Mouse (Mus musculus) MEL (cell line): ENCODE results near the gene Dhx58. TPM values are rescaled to one million over a fixed set of nuclear protein-coding genes. Genes with fewer than 3 reads are reported as not detected.

Experiments used
- DNase-seq: peaks from one replicate; pipeline ENCODE4 v3.0.0; 2011; ENCODE audit warnings: low read depth, low spot score
- H3K27ac ChIP-seq: 2 replicates; pipeline ENCODE4 v1.5.1; 2012; ENCODE audit warnings: low read depth, mild to moderate bottlenecking, control low read depth, low read length, moderate library complexity; ENCODE audit not compliant: control insufficient read depth
- H3K27me3 ChIP-seq, 2 experiments: fragments of 150-350 bp in 1 of 2; sonication (generic) in 1 of 2; 2 replicates each; pipeline ENCODE4 v1.6.1; 2012; ENCODE audit warnings: low read length in 2 of 2, mild to moderate bottlenecking in 2 of 2, improper control_type of control experiment in 1 of 2, moderate library complexity in 1 of 2; ENCODE audit not compliant: insufficient read depth in 2 of 2, control insufficient read depth in 1 of 2
- H3K36me3 ChIP-seq, 2 experiments: 2 replicates each; pipeline ENCODE4 v1.6.1; 2012 to 2014; ENCODE audit warnings: low read length in 2 of 2, improper control_type of control experiment in 1 of 2, inconsistent platforms in 1 of 2, mild to moderate bottlenecking in 1 of 2; ENCODE audit not compliant: insufficient read depth in 2 of 2, control insufficient read depth in 1 of 2
- H3K4me1 ChIP-seq, 2 experiments: fragments of 150-350 bp in 1 of 2; sonication (generic) in 1 of 2; 2 replicates each; pipeline ENCODE4 v1.6.1; 2012; ENCODE audit warnings: low read length in 2 of 2, improper control_type of control experiment in 1 of 2, mild to moderate bottlenecking in 1 of 2; ENCODE audit not compliant: insufficient read depth in 2 of 2, control insufficient read depth in 1 of 2
- H3K4me3 ChIP-seq, 2 experiments: fragments of 150-350 bp in 1 of 2; sonication (generic) in 1 of 2; 2 replicates each; pipeline ENCODE4 v1.5.1; 2012; ENCODE audit warnings: low read depth in 2 of 2, low read length in 2 of 2, mild to moderate bottlenecking in 2 of 2, moderate library complexity in 2 of 2, control low read depth in 1 of 2, improper control_type of control experiment in 1 of 2; ENCODE audit not compliant: control insufficient read depth in 1 of 2, insufficient read depth in 1 of 2
- H3K79me2 ChIP-seq: 2 replicates; pipeline ENCODE4 v1.6.1; 2012; ENCODE audit warnings: mild to moderate bottlenecking, low read length, moderate library complexity; ENCODE audit not compliant: control insufficient read depth, poor library complexity, insufficient read depth
- H3K9ac ChIP-seq: 2 replicates; pipeline ENCODE4 v1.6.1; 2012; ENCODE audit warnings: low read depth, mild to moderate bottlenecking, control low read depth, low read length, moderate library complexity; ENCODE audit not compliant: control insufficient read depth, poor library complexity, severe bottlenecking
- H3K9me3 ChIP-seq: fragments of 150-350 bp; sonication (generic); replicated peaks from 2 replicates; pipeline ENCODE4 v1.6.1; 2012; ENCODE audit warnings: mild to moderate bottlenecking, low read length, improper control_type of control experiment, moderate library complexity; ENCODE audit not compliant: insufficient read depth
- BHLHE40 ChIP-seq: IDR thresholded peaks from 2 replicates; pipeline ENCODE4 v1.6.1; 2012; ENCODE audit warnings: low read depth, mild to moderate bottlenecking, inconsistent platforms, low read length, improper control_type of control experiment, borderline replicate concordance
- CHD1 ChIP-seq: IDR thresholded peaks from 2 replicates; pipeline ENCODE4 v1.6.1; 2012; ENCODE audit warnings: low read depth, mild to moderate bottlenecking, inconsistent platforms, low read length, improper control_type of control experiment
- CTCF ChIP-seq, 3 experiments: IDR thresholded peaks in 2 of 3; conservative IDR thresholded peaks in 1 of 3; 2 replicates each; pipeline ENCODE4 v1.5.1; 2011 to 2012; ENCODE audit warnings: low read length in 3 of 3, low read depth in 2 of 3, mild to moderate bottlenecking in 2 of 3, improper control_type of control experiment in 1 of 3, inconsistent platforms in 1 of 3, mixed read lengths in 1 of 3, moderate library complexity in 1 of 3; ENCODE audit not compliant: control insufficient read depth in 1 of 3, insufficient read depth in 1 of 3, poor library complexity in 1 of 3, severe bottlenecking in 1 of 3
- E2F4 ChIP-seq: IDR thresholded peaks from 2 replicates; pipeline ENCODE4 v1.6.1; 2011; ENCODE audit warnings: low read depth, low read length, improper control_type of control experiment, borderline replicate concordance
- EP300 ChIP-seq, 2 experiments: IDR thresholded peaks; 2 replicates each; pipeline ENCODE4 v1.6.1; 2011; ENCODE audit warnings: improper control_type of control experiment in 2 of 2, low read length in 2 of 2, low read depth in 1 of 2, mild to moderate bottlenecking in 1 of 2
- GABPA ChIP-seq: IDR thresholded peaks from 2 replicates; pipeline ENCODE4 v1.6.1; 2012; ENCODE audit warnings: low read depth, mild to moderate bottlenecking, inconsistent platforms, low read length, improper control_type of control experiment, moderate library complexity
- GATA1 ChIP-seq: IDR thresholded peaks from 2 replicates; pipeline ENCODE4 v1.6.1; 2011; ENCODE audit warnings: low read depth, low read length, improper control_type of control experiment
- HCFC1 ChIP-seq: IDR thresholded peaks from 2 replicates; pipeline ENCODE4 v1.6.1; 2012; ENCODE audit warnings: low read depth, mild to moderate bottlenecking, inconsistent platforms, low read length, improper control_type of control experiment, moderate library complexity
- JUND ChIP-seq: IDR thresholded peaks from 2 replicates; pipeline ENCODE4 v1.6.1; 2011; ENCODE audit warnings: low read depth, mild to moderate bottlenecking, improper control_type of control experiment, low read length
- MAX ChIP-seq: IDR thresholded peaks from 2 replicates; pipeline ENCODE4 v1.6.1; 2011; ENCODE audit warnings: low read length, improper control_type of control experiment
- MEF2A ChIP-seq: IDR thresholded peaks from 2 replicates; pipeline ENCODE4 v1.6.1; 2014; ENCODE audit warnings: low read depth, mild to moderate bottlenecking, inconsistent platforms, low read length, improper control_type of control experiment; ENCODE audit not compliant: poor library complexity, insufficient replicate concordance, severe bottlenecking; ENCODE audit errors: extremely low read depth
- MYC ChIP-seq: IDR thresholded peaks from 2 replicates; pipeline ENCODE4 v1.6.1; 2011; ENCODE audit warnings: low read depth, mild to moderate bottlenecking, low read length, improper control_type of control experiment, moderate library complexity
- NELFE ChIP-seq: IDR thresholded peaks from 2 replicates; pipeline ENCODE4 v1.6.1; 2011; ENCODE audit warnings: low read depth, low read length, improper control_type of control experiment
- NRF1 ChIP-seq: IDR thresholded peaks from 2 replicates; pipeline ENCODE4 v1.6.1; 2014; ENCODE audit warnings: low read depth, mild to moderate bottlenecking, inconsistent platforms, low read length, improper control_type of control experiment, moderate library complexity; ENCODE audit not compliant: poor library complexity, insufficient read depth, severe bottlenecking
- POLR2A ChIP-seq, 2 experiments: IDR thresholded peaks; 2 replicates each; pipeline ENCODE4 v1.6.1; 2011 to 2012; ENCODE audit warnings: low read length in 2 of 2, mild to moderate bottlenecking in 2 of 2, control low read depth in 1 of 2, improper control_type of control experiment in 1 of 2, low read depth in 1 of 2, moderate library complexity in 1 of 2; ENCODE audit not compliant: control insufficient read depth in 1 of 2, insufficient read depth in 1 of 2, poor library complexity in 1 of 2
- POLR2AphosphoS2 ChIP-seq: IDR thresholded peaks from 2 replicates; pipeline ENCODE4 v1.6.1; 2011; ENCODE audit warnings: low read length, improper control_type of control experiment
- POLR2AphosphoS5 ChIP-seq: IDR thresholded peaks from 2 replicates; pipeline ENCODE4 v1.6.1; 2012; ENCODE audit warnings: low read depth, borderline replicate concordance, mild to moderate bottlenecking, inconsistent platforms, low read length, moderate library complexity, mixed read lengths
- RAD21 ChIP-seq: IDR thresholded peaks from 2 replicates; pipeline ENCODE4 v1.6.1; 2011; ENCODE audit warnings: mild to moderate bottlenecking, low read depth, low read length, improper control_type of control experiment
- SIN3A ChIP-seq: IDR thresholded peaks from 2 replicates; pipeline ENCODE4 v1.6.1; 2012; ENCODE audit warnings: low read length, improper control_type of control experiment, inconsistent platforms
- SMC3 ChIP-seq: IDR thresholded peaks from 2 replicates; pipeline ENCODE4 v1.6.1; 2011; ENCODE audit warnings: low read depth, low read length, improper control_type of control experiment
- TAL1 ChIP-seq: IDR thresholded peaks from 2 replicates; pipeline ENCODE4 v1.6.1; 2012; ENCODE audit warnings: mild to moderate bottlenecking, inconsistent platforms, low read length, moderate library complexity, mixed read lengths
- TBP ChIP-seq: IDR thresholded peaks from 2 replicates; pipeline ENCODE4 v1.8.0; 2011; ENCODE audit warnings: low read depth, low read length, improper control_type of control experiment
- TCF12 ChIP-seq: IDR thresholded peaks from 2 replicates; pipeline ENCODE4 v1.6.1; 2014; ENCODE audit warnings: low read depth, mild to moderate bottlenecking, inconsistent platforms, low read length, improper control_type of control experiment, moderate library complexity
- UBTF ChIP-seq: IDR thresholded peaks from 2 replicates; pipeline ENCODE4 v1.6.1; 2012; ENCODE audit warnings: low read depth, mild to moderate bottlenecking, inconsistent platforms, low read length, improper control_type of control experiment, moderate library complexity, borderline replicate concordance; ENCODE audit not compliant: insufficient read depth
- USF1 ChIP-seq: IDR thresholded peaks from 2 replicates; pipeline ENCODE4 v1.6.1; 2014; ENCODE audit warnings: low read depth, mild to moderate bottlenecking, inconsistent platforms, low read length, improper control_type of control experiment, moderate library complexity
- ZC3H11A ChIP-seq: IDR thresholded peaks from 2 replicates; pipeline ENCODE4 v1.6.1; 2012; ENCODE audit warnings: low read depth, mild to moderate bottlenecking, inconsistent platforms, low read length, improper control_type of control experiment
- ZKSCAN1 ChIP-seq: IDR thresholded peaks from 2 replicates; pipeline ENCODE4 v1.6.1; 2012; ENCODE audit warnings: low read depth, mild to moderate bottlenecking, inconsistent platforms, low read length, improper control_type of control experiment, moderate library complexity
- ZMIZ1 ChIP-seq: IDR thresholded peaks from 2 replicates; pipeline ENCODE4 v1.6.1; 2012; ENCODE audit warnings: low read depth, mild to moderate bottlenecking, inconsistent platforms, low read length, improper control_type of control experiment, moderate library complexity
- ZNF384 ChIP-seq: IDR thresholded peaks from 2 replicates; pipeline ENCODE4 v1.6.1; 2012; ENCODE audit warnings: low read depth, mild to moderate bottlenecking, inconsistent platforms, low read length, improper control_type of control experiment
- polyA plus RNA-seq, 2 experiments: library from polyadenylated mRNA; stranded (reverse) in 1 of 2; unstranded in 1 of 2; fragments of >175 nt in 1 of 2; fragments of >200 nt in 1 of 2; gene quantifications; 2 replicates each; pipeline versions ENCODE4 v1.2.1 to v1.2.4; 2012; ENCODE audit warnings: low replicate concordance in 2 of 2, low read depth in 1 of 2; ENCODE audit not compliant: insufficient read length in 2 of 2, insufficient read depth in 1 of 2, missing spikeins in 1 of 2
- total RNA-seq: library from RNA; depleted of rRNA; stranded (reverse); fragments of 300-350 nt; gene quantifications from 2 replicates; pipeline ENCODE4 v1.2.3, GENCODE M21; 2012

Dhx58 gene
- total and polyA plus RNA-seq, 3 experiments: 3.6 to 3.9 TPM; not detected in 1

DNA sequence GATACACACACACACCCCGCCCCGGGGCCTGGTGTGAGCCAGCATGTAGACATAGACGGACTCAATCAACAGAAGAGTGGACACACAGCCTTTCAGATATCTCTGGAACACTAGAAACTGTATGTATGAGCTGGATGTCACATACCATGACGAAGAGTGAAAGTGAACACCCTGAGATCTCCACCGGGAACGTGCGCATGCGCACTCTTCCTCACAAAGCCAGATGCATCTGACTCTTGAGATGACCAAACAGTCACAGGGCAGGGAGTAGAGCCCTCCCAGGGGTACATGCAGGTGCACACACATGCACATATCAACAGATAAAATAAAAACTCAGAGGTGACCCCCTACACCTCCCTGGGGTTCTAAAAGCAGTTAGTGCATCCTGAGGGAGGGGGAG lies 55.7 kb downstream of the Dhx58 start:
- no peaks in the 10 kb centered on the region for H3K9me3 ChIP-seq
- H3K9ac ChIP-seq: no peak overlapping the region
- DNase-seq: no peak
- TF ChIP-seq UBTF (no peak), SMC3 (no peak), TBP (no peak), POLR2AphosphoS2 (no peak), MAX (no peak), POLR2A (IDR thresholded peaks at IDR 0.05; ENCODE audit: control insufficient read depth in 1 of 2, insufficient read depth in 1 of 2, low read depth in 1 of 2, low read length in 2 of 2, poor library complexity in 1 of 2) (no peak), SIN3A (no peak), ZMIZ1 (no peak), BHLHE40 (no peak), TCF12 (no peak), JUND (no peak), CHD1 (no peak), ZKSCAN1 (no peak), GABPA (no peak), E2F4 (no peak), NELFE (no peak), HCFC1 (no peak), MYC (no peak), MEF2A (no peak), TAL1 (no peak)
- no peak overlapping the region for H3K4me3 ChIP-seq
- H3K27me3 ChIP-seq: peaks cover 2 to 12% of the 10 kb centered on the region in 2 experiments
- no peak overlapping the region for H3K27ac ChIP-seq
- no peaks in the 10 kb centered on the region for H3K4me1 ChIP-seq
- H3K36me3 ChIP-seq: no peaks in the 10 kb centered on the region
- no peaks in the 10 kb centered on the region for H3K79me2 ChIP-seq

DNA sequence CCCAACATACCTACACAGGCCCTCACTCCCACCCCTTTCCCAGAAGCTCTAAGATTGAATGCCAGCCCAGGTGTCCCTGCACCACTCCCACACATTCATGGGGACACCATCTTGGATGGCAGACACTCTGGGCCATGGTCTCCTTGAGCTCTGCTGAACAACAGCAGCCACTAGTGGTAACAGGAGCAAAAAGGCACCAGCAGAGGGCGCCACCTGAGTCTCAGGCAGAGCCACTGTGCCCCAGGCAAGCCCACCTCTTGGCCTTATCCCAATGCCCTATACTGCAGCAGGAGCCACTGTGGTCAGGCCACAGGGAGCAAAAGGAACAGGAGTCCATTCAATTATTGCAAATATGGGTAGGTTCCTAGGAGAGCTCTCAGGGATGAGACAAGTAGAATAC lies 57.8 kb downstream of the Dhx58 start:
- no peak overlapping the region for H3K9ac ChIP-seq
- no peak for TF ChIP-seq USF1
- TF ChIP-seq CTCF (IDR thresholded peaks at IDR 0.05 in 2 of 3, conservative IDR thresholded peaks at IDR 0.05 in 1 of 3; ENCODE audit: control insufficient read depth in 1 of 3, insufficient read depth in 1 of 3, low read depth in 2 of 3, low read length in 3 of 3, poor library complexity in 1 of 3, severe bottlenecking in 1 of 3): peak in 2 of 3 experiments; percentile 84 to 97
- TF ChIP-seq ZC3H11A: peak; percentile 43; the same call in 1 of the 2 replicates
- no peak for TF ChIP-seq POLR2A (IDR thresholded peaks at IDR 0.05; ENCODE audit: control insufficient read depth in 1 of 2, insufficient read depth in 1 of 2, low read depth in 1 of 2, low read length in 2 of 2, poor library complexity in 1 of 2)
- TF ChIP-seq RAD21: peak; percentile 56
- no peak for TF ChIP-seq POLR2AphosphoS5
- TF ChIP-seq SMC3: peak; percentile 85
- no peak for TF ChIP-seq ZNF384
- TF ChIP-seq CHD1: no peak
- no peak for TF ChIP-seq NRF1
- no peak for TF ChIP-seq GATA1
- no peak for TF ChIP-seq BHLHE40
- no peak for TF ChIP-seq EP300 (IDR thresholded peaks at IDR 0.05; ENCODE audit: low read depth in 1 of 2, low read length in 2 of 2)
- no peak for TF ChIP-seq TAL1
- no peak overlapping the region for H3K27ac ChIP-seq
- no peaks in the 10 kb centered on the region for H3K4me1 ChIP-seq
- peaks cover 4 to 12% of the 10 kb centered on the region in 2 experiments for H3K27me3 ChIP-seq
- H3K9me3 ChIP-seq: no peaks in the 10 kb centered on the region
- no peaks in the 10 kb centered on the region for H3K36me3 ChIP-seq
- DNase-seq: peak; percentile 86
- no peak overlapping the region for H3K4me3 ChIP-seq
- H3K79me2 ChIP-seq: no peaks in the 10 kb centered on the region
